Mouse (Mus musculus) embryonic facial prominence, embryonic 15.5 days (tissue): ENCODE results near the gene Zgpat. TPM values are rescaled to one million over a fixed set of nuclear protein-coding genes. Genes with fewer than 3 reads are reported as not detected.

Experiments used
- ATAC-seq: fragments of 200-750 bp; cut with Nextera tagmentation; 2 replicates; pipeline ENCODE4 v1.8.0; 2017; ENCODE audit warnings: low read depth, moderate TSS enrichment; ENCODE audit not compliant: insufficient number of reproducible peaks, low FRiP score, low TSS enrichment
- H3K27ac ChIP-seq: fragments of 300-500 bp; sonication (generic); replicated peaks from 2 replicates; pipeline ENCODE4 v1.5.1; 2015; ENCODE audit warnings: mild to moderate bottlenecking, inconsistent platforms
- H3K27me3 ChIP-seq: fragments of 300-500 bp; sonication (generic); 2 replicates; pipeline ENCODE4 v1.6.1; 2015; ENCODE audit warnings: inconsistent platforms
- H3K36me3 ChIP-seq: fragments of 300-500 bp; sonication (generic); 2 replicates; pipeline ENCODE4 v1.6.1; 2015; ENCODE audit warnings: mild to moderate bottlenecking, inconsistent platforms
- H3K4me1 ChIP-seq: fragments of 300-500 bp; sonication (generic); 2 replicates; pipeline ENCODE4 v1.6.1; 2015; ENCODE audit warnings: inconsistent platforms
- H3K4me2 ChIP-seq: fragments of 300-500 bp; sonication (generic); replicated peaks from 2 replicates; pipeline ENCODE4 v1.6.1; 2015; ENCODE audit warnings: mild to moderate bottlenecking, inconsistent platforms
- H3K4me3 ChIP-seq: fragments of 300-500 bp; sonication (generic); replicated peaks from 2 replicates; pipeline ENCODE4 v1.5.1; 2015; ENCODE audit warnings: mild to moderate bottlenecking, inconsistent platforms
- H3K9ac ChIP-seq: fragments of 300-500 bp; sonication (generic); 2 replicates; pipeline ENCODE4 v1.6.1; 2015; ENCODE audit warnings: inconsistent platforms
- H3K9me3 ChIP-seq: fragments of 300-500 bp; sonication (generic); replicated peaks from 2 replicates; pipeline ENCODE4 v1.6.1; 2016; ENCODE audit warnings: inconsistent platforms
- WGBS: fragments of 180-500 bp; shearing (Covaris S2); methylation state at CpG from one replicate; pipeline ENCODE4 v1.1.7; 2015; 5-methylcytosine and 5-hydroxymethylcytosine counted together
- polyA plus RNA-seq: library from polyadenylated mRNA; unstranded; fragments of >200 nt; fragmentation: Nextera tagmentation; extraction: Ambion mirVana; gene quantifications from 2 replicates; pipeline ENCODE4 v1.2.1, GENCODE M21; 2015

Zgpat gene
- 43.2 and 44.3 TPM in 2 replicates for polyA plus RNA-seq

DNA sequence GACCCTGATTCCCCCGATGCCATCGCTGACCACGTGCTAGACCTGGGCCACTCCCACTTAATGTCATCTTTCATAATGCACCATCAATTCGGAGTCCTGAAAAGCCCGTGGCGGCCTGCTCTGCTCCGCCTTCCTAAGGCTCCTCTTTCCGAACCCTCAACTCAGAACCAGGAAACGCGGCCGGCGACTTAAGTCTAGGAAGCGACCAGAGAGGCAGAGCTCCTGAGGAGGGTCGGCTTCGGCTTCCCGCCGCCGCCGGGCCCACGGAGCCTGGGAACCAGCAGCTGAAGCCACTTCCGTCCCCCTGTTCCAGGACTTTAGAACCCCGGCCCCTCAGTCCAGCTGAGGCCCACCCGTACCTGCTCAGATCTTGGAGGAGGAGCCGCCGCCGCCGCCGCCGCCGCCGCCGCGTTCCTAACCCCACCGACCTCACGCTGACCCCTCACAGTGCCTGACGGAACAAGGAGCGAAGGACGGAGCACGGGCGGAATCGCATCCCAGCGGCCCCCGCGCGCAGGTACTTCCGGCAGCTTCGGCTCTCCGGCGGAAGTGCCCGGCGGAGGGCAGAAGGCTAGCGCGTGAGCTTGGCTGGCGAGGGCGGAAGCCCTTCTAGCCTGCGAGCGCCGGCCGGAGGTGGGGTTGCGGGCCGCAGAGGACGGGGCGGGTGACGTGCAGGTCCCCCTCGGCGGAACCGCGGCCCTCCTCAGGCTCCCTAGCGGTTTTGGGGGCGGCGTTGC, at the start of gene Zgpat, which contains the start of gene Arfrp1:
Gene Zgpat, plus strand, starts transcription at position 69 of the 737 bp plus-strand sequence.
Gene Arfrp1, minus strand, starts transcription at position 545 of the 737 bp plus-strand sequence.
- peak; percentile 88 for ATAC-seq
- under 1% methylated on average over 71 of the region's 71 CpGs for WGBS
- H3K4me2 ChIP-seq: peak within 1 kb of the TSS; percentile 84
- peak within 1 kb of the TSS; percentile 91 for H3K9ac ChIP-seq
- H3K9me3 ChIP-seq: no peaks in the 10 kb centered on the region
- peak within 1 kb of the TSS; percentile 90 for H3K4me3 ChIP-seq
- H3K27me3 ChIP-seq: no peaks in the 10 kb centered on the region
- H3K27ac ChIP-seq: peak within 1 kb of the TSS; percentile 93
- H3K4me1 ChIP-seq: peaks cover 33% of the 10 kb centered on the region
- H3K36me3 ChIP-seq: peaks cover 36% of the 10 kb centered on the region

- WGBS: 6% methylated on average over 40 of the region's 40 CpGs
- H3K4me2 ChIP-seq: peak within 1 kb of the TSS; percentile 72
- H3K9ac ChIP-seq: peak within 1 kb of the TSS; percentile 47
- peaks cover 24% of the 10 kb centered on the region for H3K27me3 ChIP-seq
- H3K4me1 ChIP-seq: peaks cover 11% of the 10 kb centered on the region
- H3K27ac ChIP-seq: peak within 1 kb of the TSS; percentile 71
- H3K9me3 ChIP-seq: no peaks in the 10 kb centered on the region
- peak within 1 kb of the TSS; percentile 73 for H3K4me3 ChIP-seq
- peaks cover 24% of the 10 kb centered on the region for H3K36me3 ChIP-seq
- peak; percentile 82; the same call in 1 of the 2 replicates for ATAC-seq
These were observed 45.3 kb upstream of the Zgpat start, which contains the start of gene Rtel1 for GRCm38 (mm10) chr2:181319248-181320102. TSS of gene Rtel1 (plus strand) at chr2:181319739.

DNA sequence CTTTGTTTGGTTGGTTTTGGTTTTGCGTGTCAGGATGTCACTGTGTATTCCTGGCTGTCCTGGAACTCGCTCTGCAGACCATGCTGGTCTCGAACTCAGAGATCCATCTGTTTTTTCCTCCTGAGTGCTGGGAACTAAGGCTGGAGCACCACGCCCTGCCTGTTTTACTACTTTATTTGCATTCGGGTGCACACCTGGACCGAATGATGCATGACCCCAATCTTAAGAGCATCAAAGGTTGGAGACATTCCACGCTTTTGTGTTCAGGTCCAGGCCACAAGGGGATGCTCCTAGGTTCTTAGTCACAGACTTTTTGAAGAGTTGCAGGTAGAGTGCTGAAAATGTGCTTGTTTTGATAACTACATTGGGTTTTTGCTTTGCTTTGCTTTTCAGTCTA, 44.6 kb upstream of the Zgpat start:
- Histone ChIP-seq H3K4me2 (peak overlapping the region; percentile 72), H3K27ac (peak overlapping the region; percentile 71), H3K9me3 (no peaks in the 10 kb centered on the region), H3K4me1 (peaks cover 11% of the 10 kb centered on the region), H3K9ac (peak overlapping the region; percentile 47), H3K4me3 (peak overlapping the region; percentile 73), H3K36me3 (peaks cover 30% of the 10 kb centered on the region), H3K27me3 (peaks cover 18% of the 10 kb centered on the region)
- no peak for ATAC-seq
- 16% methylated on average over 7 of the region's 7 CpGs for WGBS

- Histone ChIP-seq H3K27me3 (no peaks in the 10 kb centered on the region), H3K9ac (no peak overlapping the region), H3K4me1 (peaks cover 11% of the 10 kb centered on the region), H3K4me3 (no peak overlapping the region), H3K9me3 (no peaks in the 10 kb centered on the region), H3K4me2 (no peak overlapping the region), H3K27ac (no peak overlapping the region), H3K36me3 (peaks cover 49% of the 10 kb centered on the region)
- ATAC-seq: no peak
- 71% methylated on average over 5 of the region's 5 CpGs for WGBS
These were observed 42.6 kb upstream of the Zgpat start for GRCm38 (mm10) chr2:181322136-181322535.

GRCm38 (mm10) chr2:181326098-181326497, 38.6 kb upstream of the Zgpat start:
- WGBS: 92% methylated on average over 2 of the region's 2 CpGs

GRCm38 (mm10) chr2:181332542-181332941, 32.2 kb upstream of the Zgpat start:
- no peak for ATAC-seq
- H3K36me3 ChIP-seq: peaks cover 69% of the 10 kb centered on the region

More at GRCm38 (mm10) chr2:181326098-181326497, 38.6 kb upstream of the Zgpat start:
- Histone ChIP-seq H3K27me3 (no peaks in the 10 kb centered on the region), H3K4me2 (no peak overlapping the region), H3K9me3 (no peaks in the 10 kb centered on the region), H3K4me3 (no peak overlapping the region), H3K27ac (no peak overlapping the region), H3K36me3 (peaks cover 84% of the 10 kb centered on the region), H3K4me1 (no peaks in the 10 kb centered on the region), H3K9ac (no peak overlapping the region)
- ATAC-seq: no peak

DNA sequence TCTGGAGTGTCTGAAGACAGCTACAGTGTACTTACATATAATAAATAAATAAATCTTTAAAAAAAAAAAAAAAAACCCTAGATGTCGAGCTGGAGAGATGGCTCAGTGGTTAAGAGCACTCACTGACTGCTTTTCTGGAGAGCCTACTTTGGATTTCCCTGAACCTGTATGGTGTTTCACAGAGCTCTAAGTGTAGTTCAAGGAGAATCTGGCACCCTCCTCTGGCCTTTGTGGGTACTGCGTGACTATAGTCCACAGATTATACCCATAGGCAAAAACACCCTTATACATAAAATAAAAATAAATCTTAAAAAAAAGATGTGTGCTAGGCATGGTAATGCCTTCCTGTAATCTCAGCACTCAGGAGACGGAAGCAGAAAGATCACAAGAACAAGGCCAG, 30.7 kb upstream of the Zgpat start:
- no peak; the same call in 1 of the 2 replicates for ATAC-seq
- Histone ChIP-seq H3K4me1 (no peaks in the 10 kb centered on the region), H3K4me2 (no peak overlapping the region), H3K9ac (no peak overlapping the region), H3K9me3 (no peaks in the 10 kb centered on the region), H3K4me3 (no peak overlapping the region), H3K27ac (no peak overlapping the region), H3K36me3 (peaks cover 67% of the 10 kb centered on the region), H3K27me3 (no peaks in the 10 kb centered on the region)
- WGBS: 66% methylated on average over 3 of the region's 3 CpGs

More at GRCm38 (mm10) chr2:181332542-181332941, 32.2 kb upstream of the Zgpat start:
- Histone ChIP-seq H3K4me2 (no peak overlapping the region), H3K9me3 (no peaks in the 10 kb centered on the region), H3K27ac (no peak overlapping the region), H3K4me3 (no peak overlapping the region), H3K9ac (no peak overlapping the region), H3K4me1 (no peaks in the 10 kb centered on the region), H3K27me3 (no peaks in the 10 kb centered on the region)

GRCm38 (mm10) chr2:181340426-181340825, 24.3 kb upstream of the Zgpat start:
- WGBS: 80% methylated on average over 4 of the region's 4 CpGs
- no peaks in the 10 kb centered on the region for H3K27me3 ChIP-seq
- no peaks in the 10 kb centered on the region for H3K4me1 ChIP-seq
- no peak overlapping the region for H3K9ac ChIP-seq
- H3K36me3 ChIP-seq: peaks cover 63% of the 10 kb centered on the region
- H3K9me3 ChIP-seq: no peaks in the 10 kb centered on the region
- ATAC-seq: no peak
- H3K4me2 ChIP-seq: no peak overlapping the region
- H3K27ac ChIP-seq: no peak overlapping the region
- H3K4me3 ChIP-seq: no peak overlapping the region

DNA sequence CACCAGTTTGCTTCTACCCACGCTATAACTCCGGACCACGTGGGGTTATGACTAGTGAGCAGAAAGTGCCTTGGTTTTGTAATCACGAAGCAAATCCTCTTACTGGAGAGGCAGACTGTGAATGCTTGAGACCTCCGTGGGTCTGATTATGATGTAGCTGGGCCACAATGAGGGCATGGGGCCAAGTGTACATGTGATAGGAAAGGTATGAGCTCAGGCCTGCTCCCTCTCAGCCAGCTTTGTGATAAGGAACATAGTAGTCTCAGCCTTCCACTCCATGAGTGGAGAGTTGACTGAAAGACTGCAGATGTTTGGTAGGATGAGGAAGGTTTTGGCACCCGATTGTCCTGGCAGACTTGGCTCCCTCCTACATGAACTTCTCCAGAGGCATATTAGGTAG, 22.0 kb upstream of the Zgpat start:
- Histone ChIP-seq H3K9me3 (no peaks in the 10 kb centered on the region), H3K27me3 (no peaks in the 10 kb centered on the region), H3K27ac (no peak overlapping the region), H3K36me3 (peaks cover 68% of the 10 kb centered on the region), H3K9ac (no peak overlapping the region), H3K4me1 (no peaks in the 10 kb centered on the region), H3K4me3 (no peak overlapping the region), H3K4me2 (no peak overlapping the region)
- ATAC-seq: no peak
- 96% methylated on average over 6 of the region's 6 CpGs for WGBS

DNA sequence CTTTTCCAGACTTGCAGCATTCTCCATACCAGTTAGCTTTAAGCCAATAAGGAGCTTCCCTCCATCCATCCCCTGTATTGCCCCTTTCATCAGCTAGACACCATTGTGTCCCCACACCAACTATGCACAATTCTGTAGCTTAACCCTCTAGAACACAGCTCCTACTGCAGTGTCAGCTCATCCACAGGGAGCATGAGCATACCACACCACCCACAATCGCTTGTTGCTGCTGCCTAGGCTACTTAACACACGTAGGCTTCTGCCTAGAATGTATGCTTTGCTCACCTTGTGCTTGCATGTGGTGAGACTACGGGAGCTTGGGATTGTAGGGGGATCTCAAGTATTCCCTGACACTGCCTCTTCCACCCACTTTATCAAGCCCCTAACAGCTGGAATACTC, 7.9 kb upstream of the Zgpat start:
- Histone ChIP-seq H3K36me3 (peaks cover 94% of the 10 kb centered on the region), H3K9ac (no peak overlapping the region), H3K4me1 (no peaks in the 10 kb centered on the region), H3K4me2 (no peak overlapping the region), H3K27ac (no peak overlapping the region), H3K9me3 (no peaks in the 10 kb centered on the region), H3K27me3 (no peaks in the 10 kb centered on the region), H3K4me3 (no peak overlapping the region)
- 75% methylated on average over 3 of the region's 3 CpGs for WGBS
- no peak for ATAC-seq

DNA sequence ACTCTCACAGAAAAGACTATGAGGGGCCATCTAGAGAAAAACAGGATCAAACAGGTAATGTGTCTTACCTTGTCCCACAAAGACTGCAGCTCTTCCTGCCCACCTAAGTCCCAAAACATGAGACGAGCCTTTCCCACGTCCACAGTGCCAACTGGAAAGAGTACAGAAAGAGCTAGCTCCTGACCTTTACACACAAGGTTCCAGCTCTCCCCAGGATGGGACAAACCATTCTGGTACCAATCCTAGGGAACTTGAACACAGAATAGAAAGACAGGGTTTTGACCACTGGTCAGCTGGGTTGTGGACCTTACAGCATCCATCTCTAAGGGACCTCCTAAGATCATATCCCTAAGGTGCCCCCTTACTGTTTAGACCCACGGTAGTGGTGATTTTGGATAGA, 782 bp upstream of the Zgpat start:
- Histone ChIP-seq H3K9ac (peak overlapping the region; percentile 91), H3K4me3 (peak overlapping the region; percentile 90), H3K4me2 (peak overlapping the region; percentile 84), H3K4me1 (peaks cover 33% of the 10 kb centered on the region), H3K36me3 (peaks cover 38% of the 10 kb centered on the region), H3K9me3 (no peaks in the 10 kb centered on the region), H3K27ac (no peak overlapping the region), H3K27me3 (no peaks in the 10 kb centered on the region)
- no peak for ATAC-seq
- WGBS: 73% methylated on average over 3 of the region's 3 CpGs
